Mouse (Mus musculus): ENCODE measurements at regions not wholly inside any gene's neighbourhood (a gene's known extent, or its start where the extent isn't known, plus 50 kb on each side); places are given as distances from the start of the nearest gene placed in this dataset.

DNA sequence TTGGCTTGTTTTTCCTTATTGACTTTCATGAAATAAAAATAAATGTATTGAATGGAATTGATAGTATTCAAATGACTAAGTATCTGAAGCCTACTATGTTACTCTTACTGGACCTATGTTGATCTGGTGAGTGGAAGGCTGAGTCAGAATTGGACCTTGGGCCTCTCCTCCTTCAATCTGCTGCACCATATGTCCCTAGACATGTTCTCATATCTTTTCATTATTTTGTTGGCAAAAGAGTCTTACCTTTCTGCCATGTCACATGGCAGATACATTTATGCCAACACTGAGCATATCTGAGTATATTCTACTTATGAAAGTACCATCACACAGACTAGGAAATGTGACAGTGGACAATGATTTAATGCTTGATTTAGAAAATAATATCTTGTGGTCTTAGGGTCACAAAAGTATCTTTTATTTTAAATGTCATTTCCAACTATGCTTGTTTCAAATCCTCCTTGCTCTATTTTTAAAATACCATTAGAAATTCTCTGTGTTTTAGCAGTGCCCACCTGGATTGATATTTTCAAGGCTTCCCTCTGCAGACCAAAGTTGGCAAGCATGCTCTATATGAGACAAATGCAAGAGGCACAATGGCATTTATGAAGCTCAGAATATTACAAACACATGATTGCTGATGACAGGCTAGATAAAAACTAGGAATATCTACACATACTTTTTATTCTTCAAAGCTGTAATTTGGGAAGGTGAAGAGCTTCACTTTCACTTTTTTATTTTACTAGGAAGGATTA, 825.7 kb downstream of the Rfpl4b start:
- H3K9ac ChIP-seq (replicated peaks), result no peak overlapping the region
- no peak overlapping the region for H3K4me2 ChIP-seq (replicated peaks)
- H3K27ac ChIP-seq, result no peak overlapping the region
- no peak for ATAC-seq
- no peaks in the 10 kb centered on the region for H3K9me3 ChIP-seq
- no peaks in the 10 kb centered on the region for H3K36me3 ChIP-seq
- H3K4me3 ChIP-seq (replicated peaks), result no peak overlapping the region
- no peaks in the 10 kb centered on the region for H3K4me1 ChIP-seq (replicated peaks)
- H3K27me3 ChIP-seq, result no peaks in the 10 kb centered on the region

DNA sequence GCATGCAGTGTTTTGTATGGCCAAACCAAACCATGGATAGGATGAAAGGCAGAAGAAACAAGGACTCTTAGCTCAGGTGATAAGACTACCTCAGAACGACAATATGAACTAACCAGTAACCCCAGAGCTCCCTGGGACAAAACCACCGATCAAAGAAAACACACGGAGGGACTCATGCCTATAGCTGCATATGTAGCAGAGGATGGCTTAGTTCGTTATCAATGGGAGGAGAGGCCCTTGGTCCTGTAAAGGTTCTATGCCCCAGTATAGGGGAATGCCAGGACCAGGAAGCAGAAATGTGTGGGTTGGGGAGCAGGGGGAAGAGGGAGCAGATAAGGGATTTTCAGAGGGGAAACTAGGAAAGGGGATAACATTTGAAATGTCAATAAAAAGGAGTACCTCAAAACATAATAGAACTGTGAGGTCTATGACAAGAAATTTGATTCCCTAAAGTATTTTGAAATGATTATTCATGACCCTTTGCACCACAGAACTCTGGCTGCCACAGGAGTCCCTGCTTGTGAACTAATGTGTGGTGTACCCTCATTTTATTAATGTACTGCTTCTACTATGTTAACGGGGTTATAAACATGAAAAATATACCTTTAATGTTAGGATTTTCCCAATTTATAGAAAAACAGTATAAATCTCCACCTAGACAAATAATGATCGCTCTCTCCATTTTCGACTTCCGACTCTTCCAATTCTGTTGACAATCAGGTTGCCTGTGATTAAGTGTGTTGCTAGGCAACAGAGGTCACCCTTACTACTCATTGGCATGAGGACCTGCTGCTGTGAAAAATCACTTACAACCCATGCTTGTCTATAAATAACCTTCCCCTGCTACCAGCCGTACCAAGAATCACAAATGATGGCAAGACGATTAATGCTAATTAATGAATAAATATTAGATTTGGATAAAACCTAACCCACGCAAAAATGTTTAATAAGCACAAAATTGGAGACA, 833.0 kb downstream of the Rfpl4b start:
- H3K27ac ChIP-seq, result no peak overlapping the region
- H3K36me3 ChIP-seq, result no peaks in the 10 kb centered on the region
- ATAC-seq, result peak; percentile 83; the same call in 1 of the 2 replicates
- H3K4me1 ChIP-seq (replicated peaks), result peaks cover 13% of the 10 kb centered on the region; the same call in 1 of the 2 replicates
- no peaks in the 10 kb centered on the region for H3K27me3 ChIP-seq
- peak overlapping the region; percentile 28; the same call in 1 of the 2 replicates for H3K4me2 ChIP-seq (replicated peaks)
- H3K4me3 ChIP-seq (replicated peaks), result no peak overlapping the region
- H3K9ac ChIP-seq (replicated peaks), result no peak overlapping the region
- no peaks in the 10 kb centered on the region for H3K9me3 ChIP-seq
- 49% methylated on average over 11 of the region's 11 CpGs for WGBS

DNA sequence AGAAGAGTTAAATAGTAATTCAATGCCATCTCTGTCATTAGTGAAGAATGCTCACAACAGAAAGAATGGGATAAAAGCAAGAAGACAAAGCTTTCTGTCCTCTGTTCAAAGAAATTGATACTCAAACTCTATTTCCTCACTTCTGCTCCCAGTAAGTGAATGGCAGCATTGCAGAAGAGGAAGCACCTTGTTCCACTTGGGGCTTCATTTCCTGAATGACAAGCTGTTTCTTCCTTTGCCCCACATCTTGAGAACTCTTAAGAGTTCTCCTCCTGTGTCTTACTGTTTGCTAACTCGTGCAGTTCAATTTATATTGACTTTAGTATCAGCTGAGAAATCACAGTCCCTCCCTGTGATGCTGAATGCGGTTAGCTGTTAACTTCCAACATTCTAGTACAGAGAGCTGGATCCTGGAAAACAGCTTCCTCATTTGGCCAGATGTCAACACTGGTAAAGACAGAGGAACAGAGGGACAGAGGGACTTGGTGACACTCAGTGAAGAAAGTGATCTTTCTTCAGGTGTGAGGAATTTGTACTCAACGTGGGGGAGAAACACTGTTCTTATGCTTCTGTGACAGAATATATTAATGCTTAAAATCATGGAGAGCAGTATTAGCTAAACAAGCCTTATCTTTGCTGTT, 840.3 kb upstream of the Marcks start:
- H3K27me3 ChIP-seq, result no peaks in the 10 kb centered on the region
- H3K36me3 ChIP-seq, result no peaks in the 10 kb centered on the region
- no peaks in the 10 kb centered on the region for H3K9me3 ChIP-seq
- H3K4me1 ChIP-seq (replicated peaks), result no peaks in the 10 kb centered on the region
- H3K9ac ChIP-seq (replicated peaks), result no peak overlapping the region
- H3K27ac ChIP-seq, result no peak overlapping the region
- no peak for ATAC-seq
- 82% methylated on average over 3 of the region's 3 CpGs for WGBS
- H3K4me3 ChIP-seq (replicated peaks), result no peak overlapping the region
- H3K4me2 ChIP-seq (replicated peaks), result no peak overlapping the region

DNA sequence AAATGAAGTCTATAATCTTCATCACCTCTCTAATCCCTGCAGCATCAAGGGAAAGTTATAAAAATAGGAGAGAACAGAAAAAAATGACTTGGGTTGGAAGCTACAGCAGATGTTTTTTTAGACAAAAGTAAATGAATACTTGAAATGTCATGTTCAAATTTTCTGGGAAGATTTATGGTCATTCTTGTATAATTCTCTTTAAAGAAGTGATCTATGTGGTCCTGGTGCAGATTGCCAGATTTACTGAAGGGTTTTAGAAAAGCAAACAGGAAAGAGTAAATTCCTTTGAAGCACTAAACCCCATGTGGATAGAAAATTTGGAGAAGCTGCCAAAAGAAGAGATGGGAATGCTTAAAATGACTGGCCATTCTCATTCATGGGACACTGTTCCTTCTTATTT, 821.3 kb upstream of the Marcks start:
- no peaks in the 10 kb centered on the region for H3K4me1 ChIP-seq (replicated peaks)
- no peak overlapping the region for H3K27ac ChIP-seq
- no peaks in the 10 kb centered on the region for H3K36me3 ChIP-seq
- no peak for ATAC-seq
- H3K9ac ChIP-seq (replicated peaks), result no peak overlapping the region
- H3K4me3 ChIP-seq (replicated peaks), result no peak overlapping the region
- H3K9me3 ChIP-seq, result no peaks in the 10 kb centered on the region
- no peak overlapping the region for H3K4me2 ChIP-seq (replicated peaks)
- H3K27me3 ChIP-seq, result no peaks in the 10 kb centered on the region

DNA sequence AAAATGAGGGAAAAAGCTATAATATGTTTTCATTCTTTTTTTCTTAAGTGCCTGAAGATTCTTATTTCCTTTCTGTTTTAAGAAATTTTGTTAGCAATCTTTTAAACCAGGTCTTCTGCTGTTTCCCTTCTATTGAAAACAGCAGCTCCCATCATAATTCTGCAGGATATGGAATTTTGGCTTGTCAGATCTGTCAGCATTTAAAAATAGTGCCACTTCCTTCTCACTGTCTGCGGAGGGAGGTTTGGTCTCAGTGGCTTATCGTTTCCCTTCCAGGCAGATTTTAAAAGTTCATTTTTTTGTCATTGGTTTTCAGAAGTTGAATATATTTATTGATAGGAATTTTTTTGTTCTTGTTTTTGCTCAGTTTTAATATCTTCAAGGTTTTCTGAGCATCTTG, 776.1 kb upstream of the Marcks start:
- ATAC-seq, result no peak
- Histone ChIP-seq H3K4me2 (replicated peaks) (no peak overlapping the region), H3K36me3 (no peaks in the 10 kb centered on the region), H3K9me3 (no peaks in the 10 kb centered on the region), H3K9ac (replicated peaks) (no peak overlapping the region), H3K27ac (no peak overlapping the region), H3K4me1 (replicated peaks) (no peaks in the 10 kb centered on the region), H3K4me3 (replicated peaks) (no peak overlapping the region), H3K27me3 (no peaks in the 10 kb centered on the region)
- WGBS, result 95% methylated on average over 2 of the region's 2 CpGs

DNA sequence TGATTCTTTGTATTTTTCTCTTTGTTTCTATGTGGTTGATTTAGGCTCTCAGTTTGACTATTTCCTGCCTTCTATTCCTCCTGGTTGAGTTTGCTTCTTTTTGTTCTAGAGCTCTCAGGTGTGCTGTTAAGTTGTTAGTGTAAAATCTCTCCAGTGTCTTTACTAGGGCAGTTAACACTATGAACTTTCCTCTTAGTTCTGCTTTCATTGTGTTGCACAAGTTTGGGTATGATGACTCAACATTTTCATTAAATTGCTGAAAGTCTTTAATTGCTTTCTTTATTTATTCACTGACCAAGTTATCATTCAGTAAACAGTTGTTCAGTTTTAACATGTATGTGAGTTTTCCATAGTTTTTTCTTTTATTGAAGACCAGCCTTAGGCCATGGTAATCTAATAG, 772.9 kb upstream of the Marcks start:
- no peak for ATAC-seq
- H3K4me1 ChIP-seq (replicated peaks), result no peaks in the 10 kb centered on the region

DNA sequence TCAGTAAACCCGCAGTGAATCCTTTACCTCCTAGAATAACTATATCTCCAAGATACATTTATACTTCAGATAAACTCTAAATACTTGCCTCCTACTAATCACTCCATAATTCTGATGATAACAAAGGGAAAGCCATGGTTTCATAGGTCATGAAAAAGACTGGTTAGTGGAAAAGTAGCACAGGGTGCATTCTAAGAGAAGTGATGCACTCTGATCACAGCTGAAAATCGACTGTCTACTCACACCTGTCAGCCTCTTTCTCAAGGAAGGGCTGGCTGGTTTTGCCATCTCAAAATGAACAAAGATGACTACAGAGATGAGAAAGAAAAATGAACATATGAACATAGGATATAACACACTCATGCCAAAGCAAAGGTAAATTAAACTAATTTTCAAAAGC, 769.6 kb upstream of the Marcks start:
- no peak overlapping the region for H3K4me2 ChIP-seq (replicated peaks)
- ATAC-seq, result no peak
- WGBS, result 70% methylated on average over 2 of the region's 2 CpGs
- no peaks in the 10 kb centered on the region for H3K27me3 ChIP-seq
- H3K4me1 ChIP-seq (replicated peaks), result no peaks in the 10 kb centered on the region
- no peak overlapping the region for H3K27ac ChIP-seq
- H3K36me3 ChIP-seq, result no peaks in the 10 kb centered on the region
- no peaks in the 10 kb centered on the region for H3K9me3 ChIP-seq
- no peak overlapping the region for H3K9ac ChIP-seq (replicated peaks)
- H3K4me3 ChIP-seq (replicated peaks), result no peak overlapping the region

More for the DNA sequence above, 772.9 kb upstream of the Marcks start:
- no peaks in the 10 kb centered on the region for H3K27me3 ChIP-seq
- H3K9me3 ChIP-seq, result no peaks in the 10 kb centered on the region
- no peaks in the 10 kb centered on the region for H3K36me3 ChIP-seq
- H3K9ac ChIP-seq (replicated peaks), result no peak overlapping the region
- no peak overlapping the region for H3K4me3 ChIP-seq (replicated peaks)
- no peak overlapping the region for H3K27ac ChIP-seq
- H3K4me2 ChIP-seq (replicated peaks), result no peak overlapping the region

DNA sequence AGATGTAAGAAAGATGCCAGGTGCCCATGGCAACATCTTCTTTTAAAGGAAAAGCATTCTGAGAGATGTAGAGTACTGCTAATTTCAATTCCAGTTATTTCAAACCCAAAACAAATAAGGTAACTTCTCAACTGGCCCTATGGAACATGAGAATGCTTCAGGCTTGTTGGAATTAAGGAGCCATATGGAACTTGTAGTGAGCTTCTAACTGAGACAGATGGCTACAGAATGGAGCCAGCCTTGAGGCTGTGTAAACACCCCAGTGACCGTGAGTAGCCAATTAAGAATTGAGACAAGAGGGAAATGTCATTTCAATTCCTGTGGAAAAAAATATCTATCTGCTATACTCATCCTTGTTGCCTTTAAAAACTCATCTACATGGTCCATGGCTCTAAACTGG, 769.0 kb upstream of the Marcks start:
- WGBS, result 32% methylated on average over 1 of the region's 1 CpGs

DNA sequence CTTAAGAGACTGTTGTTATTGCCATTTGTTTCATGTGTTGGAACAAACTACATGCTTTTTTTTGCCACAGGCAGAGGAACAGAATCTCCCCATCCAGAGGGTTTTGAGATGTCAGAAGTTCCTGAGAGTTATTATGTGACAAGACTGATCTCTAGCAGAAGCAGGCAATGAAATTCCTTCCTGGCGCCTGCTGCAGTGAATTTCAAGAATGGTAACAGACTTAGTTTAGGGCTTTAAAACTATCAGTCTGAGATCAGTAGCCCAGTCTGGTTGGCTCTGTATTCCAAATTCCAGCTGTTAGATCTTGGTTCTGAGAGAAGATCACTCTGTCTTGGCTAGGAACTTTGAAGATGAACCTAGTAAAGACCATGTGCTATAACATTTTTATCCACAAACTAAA, 749.2 kb upstream of the Marcks start:
- H3K9ac ChIP-seq (replicated peaks), result no peak overlapping the region
- no peaks in the 10 kb centered on the region for H3K4me1 ChIP-seq (replicated peaks)
- ATAC-seq, result no peak
- H3K27me3 ChIP-seq, result no peaks in the 10 kb centered on the region
- H3K36me3 ChIP-seq, result no peaks in the 10 kb centered on the region
- H3K9me3 ChIP-seq, result no peaks in the 10 kb centered on the region
- 89% methylated on average over 1 of the region's 1 CpGs for WGBS
- H3K27ac ChIP-seq, result no peak overlapping the region
- no peak overlapping the region for H3K4me3 ChIP-seq (replicated peaks)
- no peak overlapping the region for H3K4me2 ChIP-seq (replicated peaks)

More for the DNA sequence above, 769.0 kb upstream of the Marcks start:
- Histone ChIP-seq H3K4me2 (replicated peaks) (no peak overlapping the region), H3K27ac (no peak overlapping the region), H3K36me3 (no peaks in the 10 kb centered on the region), H3K9ac (replicated peaks) (no peak overlapping the region), H3K9me3 (no peaks in the 10 kb centered on the region), H3K4me1 (replicated peaks) (no peaks in the 10 kb centered on the region), H3K4me3 (replicated peaks) (no peak overlapping the region), H3K27me3 (no peaks in the 10 kb centered on the region)
- ATAC-seq, result 0 out of 2 replicates have a peak, but pooled peaks have one; percentile 50

DNA sequence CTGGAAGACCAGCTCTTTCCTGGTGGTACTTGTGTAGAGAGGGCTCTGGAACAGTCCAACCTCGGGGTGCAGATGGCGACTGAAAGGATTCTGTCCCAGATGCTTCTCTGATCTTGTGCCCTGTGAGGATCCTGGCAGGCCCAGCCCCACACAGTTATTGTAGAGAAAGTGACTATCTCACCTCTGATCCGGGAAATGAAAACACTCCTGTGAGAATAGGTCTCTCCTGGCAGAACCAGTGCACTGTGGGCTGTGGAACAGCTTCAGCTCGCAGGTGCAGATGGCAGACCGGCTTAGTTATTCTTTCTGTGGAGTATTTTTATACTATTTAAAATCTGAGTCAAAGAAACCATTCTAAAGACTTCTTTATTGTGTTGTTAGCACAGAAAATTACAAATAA, 742.1 kb upstream of the Marcks start:
- no peaks in the 10 kb centered on the region for H3K9me3 ChIP-seq
- no peaks in the 10 kb centered on the region for H3K36me3 ChIP-seq
- no peak overlapping the region for H3K9ac ChIP-seq (replicated peaks)
- no peak overlapping the region for H3K4me3 ChIP-seq (replicated peaks)
- no peak for ATAC-seq
- H3K4me2 ChIP-seq (replicated peaks), result no peak overlapping the region
- H3K27ac ChIP-seq, result no peak overlapping the region
- WGBS, result 90% methylated on average over 5 of the region's 5 CpGs
- no peaks in the 10 kb centered on the region for H3K4me1 ChIP-seq (replicated peaks)
- no peaks in the 10 kb centered on the region for H3K27me3 ChIP-seq

DNA sequence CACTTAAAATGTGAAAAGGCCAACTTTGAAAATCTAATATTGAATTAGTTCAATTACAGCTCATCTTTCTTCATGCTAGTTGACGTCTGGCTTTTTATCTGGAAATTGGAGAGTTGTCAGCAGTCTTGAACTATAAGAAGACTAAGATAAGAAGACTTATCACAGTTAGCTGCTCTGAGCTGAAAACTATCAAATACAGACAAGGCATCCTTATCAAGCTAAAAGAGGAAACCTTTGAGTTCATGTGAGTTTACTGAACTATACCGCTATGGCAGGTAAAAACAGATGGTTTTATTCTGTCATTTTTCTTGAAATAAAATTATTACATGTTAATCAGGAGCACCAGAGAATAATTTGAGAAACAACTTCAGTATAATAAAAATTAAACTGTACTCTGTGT, 735.2 kb upstream of the Marcks start:
- Histone ChIP-seq H3K27ac (no peak overlapping the region), H3K9ac (replicated peaks) (no peak overlapping the region), H3K4me2 (replicated peaks) (no peak overlapping the region), H3K27me3 (no peaks in the 10 kb centered on the region), H3K36me3 (no peaks in the 10 kb centered on the region), H3K4me1 (replicated peaks) (no peaks in the 10 kb centered on the region), H3K4me3 (replicated peaks) (no peak overlapping the region), H3K9me3 (no peaks in the 10 kb centered on the region)
- 93% methylated on average over 2 of the region's 2 CpGs for WGBS
- no peak for ATAC-seq

DNA sequence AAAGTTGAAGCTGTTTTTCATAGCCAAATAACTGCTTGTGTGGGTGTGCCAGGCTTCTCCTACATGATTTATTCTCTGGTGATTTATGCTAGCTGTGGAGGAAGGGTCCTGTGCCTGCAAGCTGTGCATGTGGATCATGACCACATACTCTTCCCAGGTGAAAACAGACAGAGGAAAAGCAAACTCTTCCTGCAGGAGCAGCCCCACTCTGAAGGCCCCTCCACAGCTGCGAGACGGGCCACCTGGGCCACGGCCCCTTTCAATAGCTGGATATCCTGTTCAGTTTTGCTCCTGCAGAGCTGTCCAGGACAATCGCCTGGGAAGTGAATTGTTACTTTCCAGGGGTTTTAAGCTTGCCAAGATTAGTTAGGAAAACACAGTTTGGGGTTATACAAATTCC, 722.3 kb upstream of the Marcks start:
- H3K9ac ChIP-seq (replicated peaks), result no peak overlapping the region
- H3K4me1 ChIP-seq (replicated peaks), result no peaks in the 10 kb centered on the region
- no peak overlapping the region for H3K4me3 ChIP-seq (replicated peaks)
- ATAC-seq, result no peak
- H3K4me2 ChIP-seq (replicated peaks), result no peak overlapping the region
- H3K9me3 ChIP-seq, result no peaks in the 10 kb centered on the region
- 60% methylated on average over 4 of the region's 4 CpGs for WGBS
- H3K27ac ChIP-seq, result no peak overlapping the region
- no peaks in the 10 kb centered on the region for H3K36me3 ChIP-seq
- no peaks in the 10 kb centered on the region for H3K27me3 ChIP-seq

Data from midbrain, embryonic 13.5 days (tissue).